18 mouse cellular contexts compared by ENCODE assay signal in genomic region chr4:46828141-46828571, GRCm38 (mm10).
DNase-seq lines count a peak whose midpoint lies in the region; ATAC-seq lines count a peak whose summit lies in the region.
"Had no signal": no experiment of that assay in that cellular context is flagged by ENCODE, and none has a peak within 500 bp of the region (broad histone marks: within the 10 kb centered on the region; RNA-seq: fewer than 3 reads in every experiment).

No protein-coding gene starts in this region.

- no peak overlapping the region for H3K4me2 ChIP-seq in midbrain, embryonic 15.5 days
- no peak overlapping the region for H3K4me2 ChIP-seq in neural tube, embryonic 15.5 days
- H3K4me2 ChIP-seq in intestine, embryonic 15.5 days (replicated peaks): no peak overlapping the region
- H3K4me2 ChIP-seq: heart, embryonic 15.5 days; kidney, embryonic 15.5 days; limb, embryonic 12.5 days; liver, embryonic 15.5 days; midbrain, embryonic 12.5 days had no signal

- no peak for DNase-seq in frontal cortex, postnatal 10 days (ENCODE audit: low spot score in 2 of 2)
- DNase-seq in midbrain, embryonic 10.5 days (ENCODE audit: low spot score): no peak
- DNase-seq in cerebellum, adult 9-10 months: peak; percentile 59
- peak; percentile 49 to 93 for DNase-seq in left cerebral cortex, postnatal 25 days (ENCODE audit: low spot score in 2 of 2)
- DNase-seq: adrenal gland, adult 8-10 months; lung, postnatal 36 days; thymus, adult 2 months had no signal

- peak; percentile 48 for ATAC-seq in frontal cortex, adult (ENCODE audit: low TSS enrichment)
- no peak; the same call in 1 of the 2 replicates for ATAC-seq in midbrain, embryonic 15.5 days (replicated peaks)
- ATAC-seq in neural tube, embryonic 15.5 days (ENCODE audit: low FRiP score): no peak
- no peak for ATAC-seq in intestine, embryonic 15.5 days
- ATAC-seq: inflammation-experienced regulatory T-cells, adult 6 months had no signal

- H3K27ac ChIP-seq in midbrain, embryonic 10.5 days (replicated peaks): peak overlapping the region; percentile 28; the same call in 1 of the 2 replicates
- H3K27ac ChIP-seq in midbrain, embryonic 15.5 days: no peak overlapping the region
- no peak overlapping the region for H3K27ac ChIP-seq in neural tube, embryonic 15.5 days (replicated peaks)
- no peak overlapping the region for H3K27ac ChIP-seq in intestine, embryonic 15.5 days
- H3K27ac ChIP-seq: heart, embryonic 15.5 days; kidney, embryonic 15.5 days; limb, embryonic 12.5 days; liver, embryonic 15.5 days; midbrain, embryonic 12.5 days had no signal

- H3K4me3 ChIP-seq in midbrain, embryonic 10.5 days: no peak overlapping the region
- H3K4me3 ChIP-seq in midbrain, embryonic 15.5 days: no peak overlapping the region
- H3K4me3 ChIP-seq in neural tube, embryonic 15.5 days (replicated peaks): no peak overlapping the region
- H3K4me3 ChIP-seq in intestine, embryonic 15.5 days (replicated peaks): no peak overlapping the region
- H3K4me3 ChIP-seq: heart, embryonic 15.5 days; kidney, embryonic 15.5 days; limb, embryonic 12.5 days; liver, embryonic 15.5 days; midbrain, embryonic 12.5 days had no signal

- intact Hi-C loops in left cerebral cortex, postnatal 25 days (cut with DNase I): loop anchor here (5.0 kb wide), 1 partner anchor 59 kb away; no protein-coding TSS in a partner anchor

- no peaks in the 10 kb centered on the region for H3K36me3 ChIP-seq in midbrain, embryonic 10.5 days
- H3K36me3 ChIP-seq in midbrain, embryonic 15.5 days (replicated peaks): no peaks in the 10 kb centered on the region
- no peaks in the 10 kb centered on the region for H3K36me3 ChIP-seq in neural tube, embryonic 15.5 days
- H3K36me3 ChIP-seq in intestine, embryonic 15.5 days: no peaks in the 10 kb centered on the region
- H3K36me3 ChIP-seq: G1E; heart, embryonic 15.5 days; kidney, embryonic 15.5 days; limb, embryonic 12.5 days; liver, embryonic 15.5 days; midbrain, embryonic 12.5 days had no signal

- WGBS in midbrain, embryonic 10.5 days: 74% methylated on average over 5 of the region's 5 CpGs
- 75% methylated on average over 5 of the region's 5 CpGs for WGBS in midbrain, embryonic 15.5 days
- 79% methylated on average over 5 of the region's 5 CpGs for WGBS in neural tube, embryonic 15.5 days
- WGBS in intestine, embryonic 15.5 days: 86% methylated on average over 5 of the region's 5 CpGs

- H3K27me3 ChIP-seq in midbrain, embryonic 10.5 days (ENCODE audit: low read depth, poor library complexity, severe bottlenecking): no peaks in the 10 kb centered on the region
- H3K27me3 ChIP-seq in midbrain, embryonic 15.5 days (replicated peaks): no peaks in the 10 kb centered on the region
- H3K27me3 ChIP-seq in neural tube, embryonic 15.5 days (replicated peaks): no peaks in the 10 kb centered on the region
- H3K27me3 ChIP-seq in intestine, embryonic 15.5 days (replicated peaks): no peaks in the 10 kb centered on the region
- H3K27me3 ChIP-seq: heart, embryonic 15.5 days; kidney, embryonic 15.5 days; limb, embryonic 12.5 days; midbrain, embryonic 12.5 days had no signal

- no peak overlapping the region for H3K9ac ChIP-seq in midbrain, embryonic 15.5 days
- H3K9ac ChIP-seq in neural tube, embryonic 15.5 days (replicated peaks): no peak overlapping the region
- no peak overlapping the region for H3K9ac ChIP-seq in intestine, embryonic 15.5 days
- H3K9ac ChIP-seq: heart, embryonic 15.5 days; kidney, embryonic 15.5 days; limb, embryonic 12.5 days; liver, embryonic 15.5 days; midbrain, embryonic 12.5 days had no signal

- H3K9me3 ChIP-seq in midbrain, embryonic 10.5 days (replicated peaks): no peaks in the 10 kb centered on the region
- H3K9me3 ChIP-seq in midbrain, embryonic 15.5 days: no peaks in the 10 kb centered on the region
- H3K9me3 ChIP-seq in neural tube, embryonic 15.5 days (replicated peaks): no peaks in the 10 kb centered on the region
- no peaks in the 10 kb centered on the region for H3K9me3 ChIP-seq in intestine, embryonic 15.5 days
- H3K9me3 ChIP-seq: heart, embryonic 15.5 days; kidney, embryonic 15.5 days; limb, embryonic 12.5 days; liver, embryonic 15.5 days; midbrain, embryonic 12.5 days had no signal

- H3K4me1 ChIP-seq in midbrain, embryonic 10.5 days: peaks cover 29% of the 10 kb centered on the region
- peaks cover 10% of the 10 kb centered on the region; the same call in 1 of the 2 replicates for H3K4me1 ChIP-seq in midbrain, embryonic 15.5 days
- peaks cover 20% of the 10 kb centered on the region for H3K4me1 ChIP-seq in neural tube, embryonic 15.5 days
- H3K4me1 ChIP-seq in intestine, embryonic 15.5 days (replicated peaks): no peaks in the 10 kb centered on the region
- H3K4me1 ChIP-seq: heart, embryonic 15.5 days; midbrain, embryonic 12.5 days had no signal

Comparison
In these comparisons a context has a peak if more than half of its experiments do, and no peak if none do; other contexts are left out.
1. DNase-seq: peak in cerebellum, adult 9-10 months (single experiment) and left cerebral cortex, postnatal 25 days (2 of 2); none in frontal cortex, postnatal 10 days (0 of 2) and midbrain, embryonic 10.5 days (single experiment).